Mouse (Mus musculus) liver, embryonic 11.5 days (tissue): Measurements from ENCODE around the gene Zbtb7b. TPM values are rescaled to one million over a fixed set of nuclear protein-coding genes. Genes with fewer than 3 reads are reported as not detected.

Source experiments
- ATAC-seq: fragments of 200-750 bp; cut with Nextera tagmentation; replicated peaks from 2 replicates; pipeline ENCODE4 v1.8.0; 2017; ENCODE audit warnings: moderate number of reproducible peaks, mild to moderate bottlenecking, moderate TSS enrichment, moderate library complexity; ENCODE audit not compliant: low FRiP score
- DNase-seq: peaks from one replicate; pipeline ENCODE4 v3.0.0-alpha.2; 2017; ENCODE audit warnings: low spot score
- H3K27ac ChIP-seq: fragments of 300-500 bp; sonication (generic); 2 replicates; pipeline ENCODE4 v1.5.1; 2014; ENCODE audit warnings: mild to moderate bottlenecking, low read depth, low read length, control low read depth
- H3K27me3 ChIP-seq: fragments of 300-500 bp; sonication (generic); replicated peaks from 2 replicates; pipeline ENCODE4 v1.6.1; 2014; ENCODE audit warnings: low read length, mixed read lengths; ENCODE audit not compliant: control insufficient read depth, insufficient read depth
- H3K36me3 ChIP-seq: fragments of 300-500 bp; sonication (generic); 2 replicates; pipeline ENCODE4 v1.6.1; 2014; ENCODE audit warnings: mild to moderate bottlenecking, low read length, moderate library complexity, mixed read lengths; ENCODE audit not compliant: control insufficient read depth, insufficient read depth
- H3K4me1 ChIP-seq: fragments of 300-500 bp; sonication (generic); replicated peaks from 2 replicates; pipeline ENCODE4 v1.6.1; 2014; ENCODE audit warnings: low read length, mixed read lengths; ENCODE audit not compliant: control insufficient read depth, insufficient read depth
- H3K4me2 ChIP-seq: fragments of 300-500 bp; sonication (generic); 2 replicates; pipeline ENCODE4 v1.6.1; 2014; ENCODE audit warnings: mild to moderate bottlenecking, control low read depth, moderate library complexity
- H3K4me3 ChIP-seq: fragments of 300-500 bp; sonication (generic); 2 replicates; pipeline ENCODE4 v1.5.1; 2014; ENCODE audit warnings: low read depth, low read length, control low read depth
- H3K9ac ChIP-seq: fragments of 300-500 bp; sonication (generic); 2 replicates; pipeline ENCODE4 v1.6.1; 2014; ENCODE audit warnings: low read depth, low read length, control low read depth
- H3K9me3 ChIP-seq: fragments of 300-500 bp; sonication (generic); 2 replicates; pipeline ENCODE4 v1.6.1; 2016; ENCODE audit warnings: low read length, inconsistent platforms, mixed read lengths; ENCODE audit not compliant: control insufficient read depth
- WGBS: fragments of 180-500 bp; shearing (Covaris S2); extraction: QIAGEN DNeasy Blood & Tissue Kit; methylation state at CpG from one replicate; pipeline ENCODE4 v1.1.7; 2014; 5-methylcytosine and 5-hydroxymethylcytosine counted together
- polyA plus RNA-seq: library from polyadenylated mRNA; unstranded; fragments of >200 nt; fragmentation: Nextera tagmentation; extraction: Ambion mirVana; gene quantifications from 2 replicates; pipeline ENCODE4 v1.2.1, GENCODE M21; 2014

The Zbtb7b gene
- polyA plus RNA-seq, 1 experiment from 2014 or later: 2.1 TPM

- DNase-seq (no peak), ATAC-seq (no peak)
- H3K4me3 ChIP-seq: no peak overlapping the region
- peaks cover 18% of the 10 kb centered on the region for H3K27me3 ChIP-seq
- no peaks in the 10 kb centered on the region for H3K36me3 ChIP-seq
- peaks cover 9% of the 10 kb centered on the region for H3K4me1 ChIP-seq
- no peaks in the 10 kb centered on the region for H3K9me3 ChIP-seq
- no peak overlapping the region for H3K27ac ChIP-seq
- WGBS: 40% methylated on average over 1 of the region's 1 CpGs
- peak overlapping the region; percentile 97 for H3K4me2 ChIP-seq
- no peak overlapping the region for H3K9ac ChIP-seq
Measured at GRCm38 (mm10) chr3:89347916-89348315, 46.7 kb downstream of the Zbtb7b start.

GRCm38 (mm10) chr3:89346815-89347540 lies 47.6 kb downstream of the Zbtb7b start:
- no peak for DNase-seq
- no peak for ATAC-seq
- Histone ChIP-seq H3K4me1 (peaks cover 9% of the 10 kb centered on the region), H3K9ac (no peak overlapping the region), H3K4me3 (no peak overlapping the region), H3K9me3 (no peaks in the 10 kb centered on the region), H3K27me3 (peaks cover 18% of the 10 kb centered on the region), H3K27ac (no peak overlapping the region), H3K4me2 (no peak overlapping the region), H3K36me3 (no peaks in the 10 kb centered on the region)
- WGBS: 68% methylated on average over 10 of the region's 10 CpGs

GRCm38 (mm10) chr3:89343279-89343678 lies 51.3 kb downstream of the Zbtb7b start:
- 81% methylated on average over 7 of the region's 7 CpGs for WGBS
- Histone ChIP-seq H3K36me3 (no peaks in the 10 kb centered on the region; the same call in 1 of the 2 replicates), H3K27me3 (peaks cover 4% of the 10 kb centered on the region)

GRCm38 (mm10) chr3:89341794-89342193 lies 52.8 kb downstream of the Zbtb7b start:
- DNase-seq: no peak
- Histone ChIP-seq H3K27ac (no peak overlapping the region), H3K27me3 (peaks cover 5% of the 10 kb centered on the region; the same call in 1 of the 2 replicates), H3K4me1 (peaks cover 21% of the 10 kb centered on the region), H3K4me3 (no peak overlapping the region), H3K36me3 (no peaks in the 10 kb centered on the region; the same call in 1 of the 2 replicates), H3K4me2 (no peak overlapping the region), H3K9me3 (no peaks in the 10 kb centered on the region), H3K9ac (no peak overlapping the region)
- no peak for ATAC-seq
- WGBS: 88% methylated on average over 4 of the region's 4 CpGs

More at GRCm38 (mm10) chr3:89343279-89343678, 51.3 kb downstream of the Zbtb7b start:
- Histone ChIP-seq H3K4me2 (no peak overlapping the region), H3K4me3 (no peak overlapping the region), H3K9ac (no peak overlapping the region), H3K9me3 (no peaks in the 10 kb centered on the region), H3K4me1 (peaks cover 13% of the 10 kb centered on the region), H3K27ac (no peak overlapping the region)
- no peak for DNase-seq
- no peak for ATAC-seq

GRCm38 (mm10) chr3:89340465-89340864 lies 54.1 kb downstream of the Zbtb7b start:
- Histone ChIP-seq H3K4me1 (peaks cover 27% of the 10 kb centered on the region), H3K36me3 (no peaks in the 10 kb centered on the region; the same call in 1 of the 2 replicates), H3K4me3 (peak overlapping the region; percentile 28), H3K27me3 (peaks cover 5% of the 10 kb centered on the region; the same call in 1 of the 2 replicates), H3K9ac (no peak overlapping the region), H3K4me2 (peak overlapping the region; percentile 51), H3K27ac (no peak overlapping the region), H3K9me3 (no peaks in the 10 kb centered on the region)
- 12% methylated on average over 11 of the region's 11 CpGs for WGBS
- DNase-seq: peak; percentile 76
- peak; percentile 27; the same call in 1 of the 2 replicates for ATAC-seq

- peak; percentile 74 for DNase-seq
- H3K9me3 ChIP-seq: no peaks in the 10 kb centered on the region
- H3K27ac ChIP-seq: no peak overlapping the region; the same call in 1 of the 2 replicates
- H3K27me3 ChIP-seq: peaks cover 5% of the 10 kb centered on the region; the same call in 1 of the 2 replicates
- no peak for ATAC-seq
- no peaks in the 10 kb centered on the region; the same call in 1 of the 2 replicates for H3K36me3 ChIP-seq
- H3K4me1 ChIP-seq: peaks cover 27% of the 10 kb centered on the region
- no peak overlapping the region for H3K4me2 ChIP-seq
- H3K9ac ChIP-seq: no peak overlapping the region
- H3K4me3 ChIP-seq: 0 out of 2 replicates have a peak overlapping the region, but pooled peaks have one; percentile 1
- WGBS: 30% methylated on average over 8 of the region's 8 CpGs
Measured at GRCm38 (mm10) chr3:89339416-89339815, 55.2 kb downstream of the Zbtb7b start.

GRCm38 (mm10) chr3:89337721-89338578 lies 56.6 kb downstream of the Zbtb7b start, which contains the start of gene Efna4:
Efna4 (minus strand) TSS chr3:89338028.
- ATAC-seq (peak; percentile 75), DNase-seq (peak; percentile 75)
- WGBS: 2% methylated on average over 42 of the region's 44 CpGs
- H3K4me3 ChIP-seq: peak within 1 kb of the TSS; percentile 67
- peaks cover 27% of the 10 kb centered on the region for H3K4me1 ChIP-seq
- H3K9me3 ChIP-seq: no peaks in the 10 kb centered on the region
- peaks cover 14% of the 10 kb centered on the region for H3K27me3 ChIP-seq
- peak within 1 kb of the TSS; percentile 82 for H3K4me2 ChIP-seq
- H3K9ac ChIP-seq: peak within 1 kb of the TSS; percentile 64
- H3K27ac ChIP-seq: peak within 1 kb of the TSS; percentile 68
- peaks cover 6% of the 10 kb centered on the region; the same call in 1 of the 2 replicates for H3K36me3 ChIP-seq

- Histone ChIP-seq H3K4me3 (peak overlapping the region; percentile 67), H3K4me2 (peak overlapping the region; percentile 82), H3K9me3 (no peaks in the 10 kb centered on the region), H3K36me3 (peaks cover 6% of the 10 kb centered on the region; the same call in 1 of the 2 replicates), H3K27me3 (peaks cover 15% of the 10 kb centered on the region), H3K9ac (peak overlapping the region; percentile 64), H3K27ac (peak overlapping the region; percentile 68), H3K4me1 (peaks cover 27% of the 10 kb centered on the region)
- 3% methylated on average over 21 of the region's 21 CpGs for WGBS
- ATAC-seq (no peak), DNase-seq (no peak)
Measured at GRCm38 (mm10) chr3:89337062-89337720, 57.4 kb downstream of the Zbtb7b start.
